Mouse (Mus musculus) retina, postnatal 7 days (tissue): ENCODE data around the gene Fgfr2.

Experiments
- DNase-seq: peaks from one replicate; pipeline ENCODE4 v3.0.0-alpha.2; 2012; ENCODE audit warnings: low read depth, low spot score

The Fgfr2 gene

DNA sequence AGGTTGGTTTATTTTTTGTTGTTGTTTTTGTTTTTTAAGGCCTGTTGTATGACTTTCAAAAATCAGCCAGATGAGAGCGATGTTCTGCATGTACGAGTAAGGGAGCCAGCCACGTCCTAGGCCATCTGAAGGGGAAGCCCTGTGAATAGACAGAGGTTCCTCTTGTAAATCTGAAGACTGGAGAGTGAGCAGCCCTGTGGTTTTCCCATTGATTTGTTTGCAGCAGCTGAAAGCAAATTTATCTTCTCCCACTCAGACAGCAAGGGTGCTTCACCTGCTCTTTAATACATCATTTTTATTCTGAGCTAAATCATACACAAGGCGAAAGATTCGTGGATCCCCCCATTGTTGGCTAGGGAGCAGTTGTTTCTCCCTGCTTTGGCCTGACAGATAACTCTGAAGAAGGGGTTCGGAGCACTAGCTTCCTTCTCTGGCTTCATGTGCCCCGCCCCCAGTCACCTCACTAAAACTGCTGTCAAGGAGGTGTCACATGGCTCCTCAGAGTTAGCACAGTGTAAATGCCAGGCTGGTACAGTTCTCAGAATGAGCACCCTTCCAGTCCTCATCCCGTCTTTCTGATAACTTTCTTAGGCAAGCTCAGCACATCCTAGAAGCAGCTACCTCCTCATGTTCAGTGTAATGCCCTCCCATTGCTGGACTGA, 818.6 kb downstream of the Fgfr2 start:
- no peak for DNase-seq

DNA sequence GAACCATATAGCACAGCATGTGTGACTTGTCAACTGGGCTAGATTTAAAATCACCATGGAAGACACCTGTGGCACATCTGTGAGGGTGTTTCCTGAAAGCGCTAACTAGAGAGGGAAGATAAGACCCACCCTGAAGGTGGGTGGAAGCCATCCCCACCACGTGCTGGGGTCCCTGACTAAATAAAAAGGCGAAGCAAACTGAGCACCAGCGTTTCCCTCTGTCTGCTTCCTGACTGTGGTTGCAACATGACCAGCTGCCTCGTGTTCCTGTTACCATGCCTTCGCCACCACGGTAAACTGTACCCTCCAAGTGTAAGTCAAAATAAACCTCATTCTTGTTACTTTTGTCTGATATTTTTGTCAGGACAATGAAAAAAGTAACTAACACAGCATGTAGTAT, 819.2 kb downstream of the Fgfr2 start:
- DNase-seq: no peak

DNA sequence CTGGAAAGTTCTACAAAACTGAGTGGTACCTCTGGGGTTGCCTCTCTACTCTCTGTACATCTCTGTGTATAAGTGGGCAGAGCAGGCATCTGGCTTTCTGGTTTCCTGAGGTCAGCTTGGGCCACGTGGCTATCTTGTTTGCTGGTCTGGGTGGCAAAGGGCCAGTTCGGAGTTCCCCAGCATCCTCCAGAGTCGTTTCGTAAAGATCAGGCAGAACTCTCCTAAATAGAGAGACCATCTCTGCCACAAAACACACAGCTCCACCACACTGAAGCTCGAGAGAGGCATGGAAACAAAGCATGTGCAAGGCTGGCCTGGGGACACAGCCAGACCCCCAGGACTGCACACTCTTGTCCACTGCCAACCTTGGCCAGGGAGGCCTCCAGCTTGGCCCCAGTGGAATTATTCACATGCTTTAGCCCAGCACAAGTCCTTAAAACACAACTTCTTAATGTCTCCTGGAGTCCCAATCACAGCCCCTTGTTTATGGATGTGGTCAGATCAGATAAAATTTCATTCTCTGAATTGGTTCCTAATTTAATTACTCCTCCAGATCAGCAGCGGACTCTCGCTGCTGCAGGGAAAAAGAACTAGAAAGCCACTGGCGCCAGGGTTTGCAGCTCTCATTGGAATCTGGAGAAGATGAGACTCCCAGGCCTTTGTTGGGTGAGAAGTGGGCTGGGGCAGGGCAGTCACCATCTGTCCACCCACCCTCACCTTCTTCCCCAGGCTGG, 820.5 kb downstream of the Fgfr2 start:
- DNase-seq: no peak

DNA sequence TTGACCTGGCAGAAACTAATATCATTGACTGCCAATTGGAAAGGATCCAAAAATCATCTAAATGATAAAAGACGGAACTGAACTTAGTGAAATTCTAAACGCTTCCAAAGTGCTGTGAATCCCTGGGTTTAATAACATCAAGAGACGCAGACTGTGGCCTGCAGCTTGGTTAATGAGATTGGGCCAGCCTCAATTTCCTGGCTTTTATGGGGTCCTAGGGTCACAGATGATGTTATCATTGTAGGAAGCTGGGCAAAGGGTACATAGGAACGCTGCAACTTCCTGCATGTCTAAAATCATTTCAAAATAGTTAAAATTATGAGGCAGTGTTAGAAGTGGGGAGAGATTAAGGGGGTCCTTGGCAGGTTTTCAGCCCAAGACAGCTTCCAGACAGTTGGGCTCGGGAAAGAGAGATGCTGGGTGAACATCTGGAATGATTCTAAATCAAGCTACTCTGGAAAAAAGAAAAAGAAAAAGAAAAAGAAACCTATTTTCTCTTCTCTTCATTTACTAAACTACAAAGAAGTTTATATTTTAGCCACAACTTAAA, 823.4 kb downstream of the Fgfr2 start:
- no peak for DNase-seq

DNA sequence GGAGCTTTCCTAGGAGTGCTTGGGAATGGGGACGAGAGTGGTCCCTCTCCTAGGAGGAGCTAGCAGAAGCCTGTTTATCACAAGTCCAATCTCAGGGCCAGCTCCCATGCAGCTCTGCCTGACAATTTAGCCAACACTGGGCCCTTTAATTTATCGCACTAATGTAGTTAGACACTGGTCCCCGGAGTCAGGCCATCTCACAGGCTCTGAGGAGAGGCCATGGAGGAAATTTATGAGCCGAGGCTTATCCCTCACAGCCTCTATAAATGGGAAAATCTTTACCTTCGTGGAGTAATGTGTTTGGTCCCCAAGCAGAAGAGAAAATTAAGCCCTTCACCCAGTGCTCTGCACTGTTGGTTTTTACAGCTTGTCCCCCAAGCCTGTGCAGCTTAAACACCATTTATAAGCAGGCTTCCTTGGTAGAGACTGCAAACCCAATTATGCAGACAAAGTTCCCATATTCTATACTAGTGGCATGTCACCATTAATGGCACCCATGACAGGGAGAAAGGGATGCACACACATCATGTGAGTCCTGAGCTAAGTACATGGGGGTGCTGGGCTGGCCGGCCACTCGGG, 824.6 kb downstream of the Fgfr2 start:
- no peak for DNase-seq

DNA sequence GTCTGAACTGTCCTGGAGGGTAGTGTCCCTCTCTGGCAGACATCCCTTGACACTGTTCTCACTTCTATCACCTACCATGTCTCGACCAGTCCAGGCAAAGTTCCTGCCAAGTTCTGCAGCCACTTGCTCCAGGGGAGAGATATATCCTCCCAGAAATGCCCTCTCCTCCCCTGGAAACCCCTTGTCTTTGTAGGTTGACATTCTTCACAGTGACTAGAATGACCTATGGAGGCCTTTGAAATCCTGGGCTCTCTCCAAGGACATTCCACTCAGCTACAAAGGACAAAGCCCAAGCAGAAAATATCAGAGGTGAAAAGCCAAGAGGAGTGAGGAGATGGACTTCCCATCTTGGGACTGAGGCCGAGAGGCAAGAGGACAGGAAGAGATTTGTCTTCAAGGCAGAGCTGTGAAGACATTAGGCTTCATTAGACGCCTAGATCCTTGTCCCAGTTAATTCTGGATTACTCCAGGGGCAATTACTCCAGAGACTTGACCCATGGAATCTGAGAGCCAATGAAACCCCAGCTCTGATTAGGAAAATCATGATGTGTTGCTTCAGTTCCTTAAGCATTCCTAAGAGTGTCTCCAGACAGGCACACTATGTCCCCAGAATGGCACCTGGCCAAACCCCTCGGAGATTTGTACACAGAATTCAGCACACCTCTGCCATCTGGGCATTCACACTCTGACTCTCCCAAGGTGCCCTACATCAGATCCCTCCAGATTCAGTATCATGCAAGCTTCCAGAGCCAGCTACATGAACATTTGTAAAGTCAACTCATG, 826.3 kb downstream of the Fgfr2 start:
- DNase-seq: no peak

DNA sequence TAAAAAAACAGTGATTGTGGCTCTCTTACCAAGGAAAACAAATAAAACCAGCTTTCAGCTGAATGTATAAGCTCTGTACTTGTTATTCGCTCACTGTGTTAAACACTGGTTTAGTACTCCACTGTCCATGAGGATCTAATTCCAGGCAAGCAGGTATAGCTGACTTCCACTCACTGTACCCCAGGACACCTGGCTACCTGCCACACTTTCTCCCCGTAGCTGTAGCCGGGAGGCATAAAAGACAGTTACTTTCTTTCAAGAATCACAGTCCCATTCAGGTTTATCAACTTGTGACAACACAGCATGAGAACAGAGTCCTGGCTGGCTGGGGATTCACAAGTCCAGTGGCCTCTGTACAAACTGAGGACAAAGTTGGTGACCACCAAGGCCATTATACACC, 827.0 kb downstream of the Fgfr2 start:
- no peak for DNase-seq

DNA sequence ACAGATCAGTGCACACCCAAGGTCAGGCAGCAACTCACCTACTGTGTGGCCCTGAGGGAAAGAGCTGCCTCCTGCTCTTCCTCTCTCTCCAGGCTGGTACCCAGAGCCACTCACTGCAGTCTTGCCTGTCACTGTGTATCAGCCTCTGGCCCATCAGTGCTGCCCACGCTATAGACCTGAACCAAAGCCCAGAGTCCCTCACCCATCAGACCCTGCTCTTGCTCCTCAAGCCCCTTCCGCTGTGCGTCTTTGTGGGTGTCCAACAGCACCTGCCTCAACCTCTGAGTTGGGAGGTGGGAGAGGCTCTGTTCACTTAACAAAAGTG, 835.8 kb downstream of the Fgfr2 start:
- DNase-seq: no peak

DNA sequence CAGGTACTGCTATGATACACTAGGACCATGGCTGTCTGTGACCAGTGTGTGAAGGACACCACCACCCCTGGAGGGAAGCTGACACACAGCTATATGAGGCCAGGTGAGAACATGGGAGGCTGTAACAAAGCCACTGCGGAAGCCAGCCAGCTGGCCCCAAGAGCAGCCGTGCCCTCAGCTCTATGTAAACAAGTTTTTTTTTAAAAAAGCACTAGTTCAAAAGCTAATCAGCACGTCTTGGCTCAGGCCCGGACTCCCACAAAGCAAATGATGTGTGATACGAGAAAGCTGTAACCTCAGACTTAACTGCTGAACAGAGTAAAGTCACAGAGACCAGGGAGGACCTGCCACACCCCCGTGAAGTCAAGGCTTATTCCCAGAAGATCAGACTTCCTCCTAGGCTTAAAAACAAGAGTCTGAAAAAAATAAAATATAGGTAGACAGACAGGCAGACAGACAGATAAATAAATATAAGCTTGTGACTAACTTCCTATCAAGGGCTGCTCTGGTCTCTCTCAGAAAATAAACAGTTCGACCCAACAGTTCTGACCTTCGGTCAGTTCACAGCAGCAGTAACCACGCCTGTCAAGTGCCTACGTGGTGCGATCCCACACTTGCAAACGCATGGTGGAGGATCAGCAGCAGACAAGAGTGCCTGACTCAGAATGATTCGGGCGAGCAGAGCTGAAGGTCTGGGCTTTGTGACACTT, 836.4 kb downstream of the Fgfr2 start:
- no peak for DNase-seq

DNA sequence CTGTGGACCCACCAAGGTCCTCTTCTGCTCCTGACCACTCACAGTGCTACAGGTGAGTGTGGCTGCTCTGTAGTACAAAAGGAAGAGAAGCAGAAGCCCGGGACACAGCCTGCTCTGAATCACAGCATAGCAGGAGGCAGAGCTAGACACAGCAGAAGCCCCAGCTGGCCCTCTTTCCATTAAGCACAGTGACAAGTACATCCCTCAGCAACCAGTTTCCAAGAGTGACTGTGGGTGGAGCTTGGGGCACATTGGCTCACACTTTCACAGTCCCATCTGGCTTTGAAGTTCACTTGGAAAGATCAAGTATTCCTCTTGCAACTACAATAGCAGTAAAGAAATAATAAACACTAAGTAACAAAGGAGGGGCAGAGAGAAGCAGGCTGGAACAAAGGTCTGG, 838.4 kb downstream of the Fgfr2 start:
- DNase-seq: no peak

DNA sequence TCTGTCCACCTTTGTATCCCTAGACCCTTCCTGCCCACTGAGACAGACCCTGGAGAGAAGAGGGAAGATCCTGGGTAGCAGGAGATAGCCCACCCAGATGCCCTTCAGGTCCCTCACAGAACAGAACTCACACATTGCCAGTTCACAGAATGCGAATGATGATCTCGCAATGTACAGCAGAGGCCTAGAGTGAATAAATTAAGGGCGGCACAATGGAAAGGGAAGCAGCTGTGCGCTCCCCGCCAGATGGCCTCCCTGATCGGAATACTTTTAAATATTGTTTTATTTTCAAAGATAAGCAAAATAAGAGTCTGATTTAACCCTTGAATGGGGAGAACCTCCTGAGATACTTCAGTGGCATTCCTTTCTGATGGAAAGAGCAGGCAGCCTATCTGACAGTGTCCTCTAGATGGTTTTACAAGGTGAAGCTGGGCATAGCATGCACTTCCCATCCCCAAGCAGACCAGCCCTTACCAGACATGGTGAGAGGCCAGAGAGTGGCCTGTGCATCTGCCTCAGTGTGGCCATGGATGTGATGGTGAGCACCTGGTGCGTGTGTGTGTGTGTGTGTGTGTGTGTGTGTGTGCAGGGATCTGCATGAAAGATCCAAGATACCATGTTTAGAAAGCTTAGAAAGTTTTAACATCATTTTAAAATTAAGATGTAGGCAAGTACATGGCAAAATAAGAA, 839.0 kb downstream of the Fgfr2 start:
- no peak for DNase-seq

DNA sequence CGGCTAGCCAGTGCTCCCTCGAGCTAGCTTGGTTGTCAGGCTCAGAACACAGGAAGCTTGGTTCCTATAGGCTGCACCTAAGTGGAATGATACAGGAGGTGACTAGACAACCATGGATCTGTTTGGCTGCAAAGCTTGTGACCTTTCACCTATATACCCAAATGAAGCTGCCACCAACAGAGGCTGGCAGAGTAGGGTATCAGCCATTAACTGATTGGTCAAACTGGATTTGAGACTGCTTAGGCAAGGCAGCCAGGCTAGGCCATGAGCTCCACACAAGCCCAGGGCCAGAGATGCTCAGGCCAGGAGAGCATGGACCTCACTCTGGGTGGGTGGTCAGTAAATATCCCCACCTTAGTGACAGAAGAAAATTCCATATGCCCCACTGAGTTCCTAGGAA, 840.6 kb downstream of the Fgfr2 start:
- no peak for DNase-seq

DNA sequence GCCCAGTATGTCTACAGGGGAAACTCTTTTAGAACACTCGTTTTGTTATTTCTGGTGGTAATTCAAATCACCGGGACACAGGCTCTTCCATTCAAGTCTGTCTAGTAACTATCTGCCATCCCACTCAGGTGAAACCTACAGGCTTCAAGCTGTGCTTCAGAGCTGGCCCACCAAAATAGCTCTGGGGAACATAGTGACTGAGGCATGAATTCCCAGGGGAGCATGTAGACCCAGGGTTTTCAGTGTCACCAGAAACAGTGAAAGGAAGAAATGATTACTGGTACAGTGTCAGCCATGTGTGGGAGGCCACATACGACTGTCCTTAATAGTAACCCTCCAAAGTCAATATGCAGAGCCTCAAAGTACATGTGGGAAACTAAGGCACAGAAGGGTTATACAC, 841.0 kb downstream of the Fgfr2 start:
- DNase-seq: no peak

DNA sequence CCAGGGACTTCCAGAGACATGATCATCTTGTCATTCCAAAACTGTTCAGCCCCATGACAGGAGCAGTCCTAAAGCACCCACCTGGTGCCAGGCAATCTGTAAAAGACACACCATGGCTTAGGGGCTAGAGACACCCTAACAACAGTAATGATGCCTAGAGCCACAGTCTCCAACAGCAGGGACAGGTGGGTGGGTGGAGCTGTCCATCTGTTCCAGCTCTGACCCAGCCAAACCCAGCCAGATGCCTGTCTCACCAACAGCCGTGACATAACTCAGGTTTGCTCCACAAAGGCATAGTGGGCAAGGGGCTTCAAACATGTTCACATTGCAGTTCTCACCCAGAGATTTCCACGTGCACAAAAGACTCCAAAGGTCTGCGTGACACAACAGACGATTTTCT, 841.4 kb downstream of the Fgfr2 start:
- DNase-seq: no peak

DNA sequence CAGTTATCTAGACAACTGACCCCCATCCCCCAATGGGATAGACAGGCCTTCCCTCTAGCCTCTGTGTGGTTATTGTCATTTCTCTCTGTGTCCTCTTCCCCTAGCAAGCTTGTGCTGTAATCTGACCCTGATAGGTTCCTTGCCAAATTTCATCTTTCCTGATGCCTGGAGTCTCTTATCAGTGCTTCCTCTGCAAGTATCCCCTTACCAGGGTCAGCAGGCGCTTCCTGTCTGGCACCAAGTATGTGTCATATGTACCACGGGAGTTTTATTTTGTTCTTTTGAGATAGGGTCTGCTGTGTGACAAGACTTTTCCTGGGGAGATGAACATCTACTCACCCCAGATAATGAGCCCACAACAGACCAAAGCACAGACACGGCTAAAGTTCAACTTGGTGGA, 844.5 kb downstream of the Fgfr2 start:
- DNase-seq: no peak

DNA sequence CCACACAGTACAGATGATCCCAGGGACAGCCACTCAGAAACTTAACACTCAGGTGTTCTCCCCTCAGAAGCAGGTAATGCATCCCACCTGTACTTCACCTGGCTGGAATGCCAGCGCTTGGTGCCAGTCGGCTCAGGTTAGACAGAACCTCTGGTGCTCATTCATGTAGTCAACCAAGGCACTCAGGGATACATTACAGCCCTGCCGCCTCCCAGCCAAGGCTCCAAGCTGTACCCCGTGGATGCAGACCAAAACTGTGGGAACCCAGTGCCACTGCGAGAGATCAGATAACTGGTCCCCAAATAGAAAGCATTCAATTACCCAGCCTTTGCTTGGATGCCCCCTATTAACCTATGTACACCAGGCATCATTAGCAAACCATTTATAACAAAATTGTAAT, 846.9 kb downstream of the Fgfr2 start:
- no peak for DNase-seq

DNA sequence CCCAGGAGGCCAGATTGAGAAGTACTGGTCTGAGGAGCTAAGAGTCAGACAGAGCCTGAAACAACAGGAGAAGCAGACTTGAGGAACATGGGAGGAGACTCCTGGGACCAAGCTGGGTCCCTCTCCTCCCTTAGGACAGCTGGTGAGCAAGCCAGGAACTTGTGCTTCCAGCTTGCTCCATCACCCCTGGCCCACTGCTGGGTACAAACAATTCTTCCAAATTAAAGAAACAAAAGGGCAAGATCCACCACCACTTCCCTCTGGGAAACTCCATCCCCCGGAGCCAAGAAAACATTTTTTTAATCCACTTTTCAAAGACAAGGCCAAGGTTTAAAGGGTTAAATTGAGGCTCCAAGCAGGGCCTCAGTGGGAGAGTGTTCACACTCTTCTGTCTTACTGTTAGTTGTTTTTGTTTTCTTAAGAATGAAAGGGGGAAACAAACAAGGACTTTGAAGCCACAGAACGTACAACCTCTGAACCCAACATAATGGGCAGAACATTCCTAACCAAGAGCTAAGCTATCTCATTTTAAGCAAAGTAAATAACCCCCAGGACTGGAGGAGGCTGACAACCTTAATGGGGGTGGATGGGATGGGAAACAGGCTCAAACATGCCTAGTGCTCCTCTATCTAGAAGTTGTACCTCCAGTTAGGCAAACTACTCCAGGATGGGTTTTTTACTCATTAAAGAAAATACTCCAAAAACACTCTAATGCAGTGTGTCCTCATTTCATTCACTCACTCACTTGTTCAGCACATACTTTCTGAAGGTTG, 849.2 kb downstream of the Fgfr2 start:
- no peak for DNase-seq

DNA sequence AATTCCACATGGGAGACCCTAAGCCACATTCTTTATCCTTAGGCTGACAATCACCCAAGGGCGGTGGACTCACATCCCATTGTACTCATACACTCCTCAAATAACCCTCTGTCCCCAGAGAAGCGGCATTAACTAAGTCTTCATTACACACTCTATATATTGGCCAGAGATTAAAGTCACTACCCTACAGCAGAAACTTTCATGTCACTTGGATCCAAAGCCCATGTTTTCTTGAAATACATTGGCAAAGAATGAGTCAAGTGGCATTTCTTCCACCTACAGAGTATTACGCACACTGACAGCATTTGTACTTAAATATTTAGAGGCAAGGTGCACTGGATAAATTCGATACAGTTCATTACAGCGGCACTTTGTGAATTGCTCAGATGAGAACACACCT, 850.2 kb downstream of the Fgfr2 start:
- DNase-seq: no peak

DNA sequence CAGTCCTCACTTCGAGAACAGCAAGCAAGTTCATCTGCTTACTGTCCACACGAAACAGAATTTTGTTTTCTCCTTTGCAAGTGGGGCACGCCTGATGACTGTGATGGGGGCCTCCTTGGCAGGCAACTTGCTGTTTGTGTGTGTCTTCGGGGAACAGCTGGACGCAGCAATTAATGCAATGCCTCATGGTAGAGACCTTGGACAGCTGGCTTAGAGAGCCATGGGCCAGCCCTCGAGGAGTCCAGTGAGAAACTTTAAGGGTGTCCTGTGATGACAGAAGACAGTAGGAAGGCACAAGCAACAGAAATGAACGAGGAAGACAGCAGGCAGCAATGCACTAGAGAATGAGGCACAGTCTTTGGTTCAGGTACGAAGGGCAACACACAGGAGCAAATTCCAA, 852.8 kb downstream of the Fgfr2 start:
- DNase-seq: no peak

DNA sequence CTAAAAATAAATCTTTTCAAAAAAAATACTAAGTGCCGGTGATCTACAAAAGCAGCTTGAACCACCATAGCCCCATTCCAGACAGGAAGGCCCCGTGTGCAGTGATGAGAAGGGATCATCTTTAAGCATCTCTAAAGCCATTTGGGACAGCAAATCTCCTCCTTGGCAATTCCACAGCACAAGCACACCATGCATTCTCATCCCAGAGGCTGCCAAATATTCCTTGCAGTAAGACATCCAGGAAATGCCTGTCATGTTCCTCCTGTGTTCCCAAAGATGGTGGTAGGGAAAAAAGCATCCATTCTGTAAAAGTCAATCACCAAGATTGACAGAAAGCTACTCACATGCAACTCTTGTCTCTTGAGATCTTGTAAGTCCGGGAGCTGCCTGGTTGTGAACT, 853.5 kb downstream of the Fgfr2 start:
- DNase-seq: no peak
